Mouse (Mus musculus): ENCODE results near the gene Akap13. TPM values are rescaled to one million over a fixed set of nuclear protein-coding genes. Genes with fewer than 3 reads are reported as not detected.

The Akap13 gene
- total RNA-seq, 1 experiment = 24.6 TPM

DNA sequence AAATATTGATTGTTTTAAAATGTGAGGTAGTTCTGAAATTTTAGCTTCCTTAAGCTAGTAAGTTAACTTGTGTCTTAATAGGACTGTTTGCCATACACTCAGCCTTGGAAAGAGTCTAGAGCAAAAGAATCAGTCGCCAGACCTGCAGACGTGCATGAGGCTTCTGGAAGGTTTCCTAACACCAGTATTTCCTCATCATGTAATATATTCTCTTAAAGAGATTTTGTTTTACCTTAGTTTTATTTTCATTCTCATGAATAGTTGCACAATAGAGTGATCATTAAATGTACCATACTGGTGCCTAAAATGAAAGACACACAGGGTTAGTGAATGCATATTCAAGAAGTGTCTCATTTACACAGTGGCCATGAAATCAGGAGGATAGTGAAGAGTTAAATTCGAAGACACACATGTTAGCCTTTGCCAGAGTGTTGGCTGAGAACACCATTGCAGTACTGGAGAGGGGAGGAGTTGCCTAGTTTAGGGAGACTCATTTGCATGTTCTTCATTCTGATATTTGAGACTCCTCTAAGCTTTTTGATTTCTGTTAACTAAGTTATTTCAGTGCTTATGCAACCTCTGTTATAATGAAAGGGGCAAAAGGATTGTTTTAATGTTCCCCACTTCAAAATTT, 198.5 kb downstream of the Akap13 start:
- in situ Hi-C loops (cut with MboI; ENCODE audit: low sequenced_read_pairs in 2 of 2, unreplicated experiment in 2 of 2) = no loop called here

DNA sequence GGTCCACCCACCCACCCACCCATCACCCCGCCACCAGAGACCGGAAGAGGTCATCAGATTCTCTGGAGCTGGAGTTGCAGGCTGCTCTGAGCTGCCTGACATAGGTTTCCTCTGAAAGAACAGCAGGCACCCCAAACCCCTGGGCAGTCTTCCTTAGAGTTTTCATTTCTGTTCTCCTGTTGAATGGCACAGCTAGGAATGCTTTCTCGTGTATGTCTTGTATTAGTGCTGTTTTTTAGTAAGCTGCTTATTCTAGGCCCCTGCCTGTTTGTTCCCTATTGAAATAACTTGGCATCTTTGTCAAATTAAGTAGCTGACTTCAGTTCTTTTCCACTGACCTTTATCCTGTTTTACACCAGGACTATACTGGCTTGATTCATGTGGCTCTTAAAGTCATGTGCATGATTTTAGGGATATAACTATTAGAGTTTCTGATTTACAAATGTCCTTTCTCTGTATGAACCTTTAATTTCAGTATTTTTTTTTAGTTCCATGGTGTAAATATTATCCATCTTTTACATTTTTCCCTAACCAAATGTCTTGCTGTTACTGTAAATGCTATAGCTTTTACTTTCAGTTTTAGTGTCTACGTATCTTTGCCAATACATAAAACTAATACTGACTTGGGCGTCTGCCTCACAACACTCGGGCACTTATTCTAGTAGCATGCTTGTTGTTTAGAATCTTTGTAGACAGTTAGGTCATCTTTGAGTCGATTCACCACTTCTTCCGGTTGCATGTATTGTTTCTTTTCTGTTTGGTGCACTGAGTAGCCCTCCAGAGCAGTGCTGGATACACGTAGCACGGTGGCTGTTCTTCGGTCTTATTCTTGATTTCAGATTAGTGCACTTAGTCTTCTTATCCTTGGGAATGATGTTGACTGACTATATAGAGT, 200.1 kb downstream of the Akap13 start:
- Histone ChIP-seq H3K9me3 (ENCODE audit: control insufficient read depth, insufficient read depth, low read depth, low read length) (no peaks in the 10 kb centered on the region), H3K9ac (ENCODE audit: insufficient read depth, low read depth, low read length, poor library complexity, severe bottlenecking) (no peak overlapping the region), H3K36me3 (ENCODE audit: control insufficient read depth, insufficient read depth, low read length, poor library complexity, severe bottlenecking) (no peaks in the 10 kb centered on the region), H3K27ac (ENCODE audit: insufficient read depth, low read depth, low read length, poor library complexity, severe bottlenecking) (no peak overlapping the region), H3K4me1 (ENCODE audit: control insufficient read depth in 2 of 2, insufficient read depth in 2 of 2, low read length in 2 of 2, poor library complexity in 1 of 2) (no peaks in the 10 kb centered on the region), H3K4me3 (ENCODE audit: insufficient read depth in 1 of 2, low read depth in 1 of 2, low read length in 2 of 2, poor library complexity in 1 of 2, severe bottlenecking in 1 of 2) (no peak overlapping the region)
- no peak for DNase-seq (ENCODE audit: low read depth, low spot score)
- TF ChIP-seq ZC3H11A (IDR thresholded peaks at IDR 0.05; ENCODE audit: borderline replicate concordance, low read depth, low read length) = no peak
- no peak for TF ChIP-seq MAFK (IDR thresholded peaks at IDR 0.05; ENCODE audit: insufficient read depth, low read depth, low read length)
- no peak for TF ChIP-seq HCFC1 (IDR thresholded peaks at IDR 0.05; ENCODE audit: borderline replicate concordance, insufficient read depth, low read length)
- TF ChIP-seq CHD2 (IDR thresholded peaks at IDR 0.05; ENCODE audit: low read depth, low read length) = no peak
- no peak for TF ChIP-seq ZNF384 (IDR thresholded peaks at IDR 0.05; ENCODE audit: low read depth, low read length)
- in situ Hi-C loops (cut with MboI; ENCODE audit: low sequenced_read_pairs in 2 of 2, unreplicated experiment in 2 of 2) = no loop called here

More for the DNA sequence above, 198.5 kb downstream of the Akap13 start:
- Histone ChIP-seq H3K36me3 (ENCODE audit: control insufficient read depth, insufficient read depth, low read length, poor library complexity, severe bottlenecking) (no peaks in the 10 kb centered on the region), H3K9ac (ENCODE audit: insufficient read depth, low read depth, low read length, poor library complexity, severe bottlenecking) (no peak overlapping the region), H3K27ac (ENCODE audit: insufficient read depth, low read depth, low read length, poor library complexity, severe bottlenecking) (no peak overlapping the region), H3K4me3 (ENCODE audit: insufficient read depth in 1 of 2, low read depth in 1 of 2, low read length in 2 of 2, poor library complexity in 1 of 2, severe bottlenecking in 1 of 2) (no peak overlapping the region), H3K4me1 (ENCODE audit: control insufficient read depth in 2 of 2, insufficient read depth in 2 of 2, low read length in 2 of 2, poor library complexity in 1 of 2) (no peaks in the 10 kb centered on the region), H3K9me3 (ENCODE audit: control insufficient read depth, insufficient read depth, low read depth, low read length) (no peaks in the 10 kb centered on the region)
- TF ChIP-seq CHD2 (IDR thresholded peaks at IDR 0.05; ENCODE audit: low read depth, low read length) = no peak
- no peak for TF ChIP-seq MAFK (IDR thresholded peaks at IDR 0.05; ENCODE audit: insufficient read depth, low read depth, low read length)
- TF ChIP-seq ZC3H11A (IDR thresholded peaks at IDR 0.05; ENCODE audit: borderline replicate concordance, low read depth, low read length) = no peak
- no peak for TF ChIP-seq ZNF384 (IDR thresholded peaks at IDR 0.05; ENCODE audit: low read depth, low read length)
- TF ChIP-seq HCFC1 (IDR thresholded peaks at IDR 0.05; ENCODE audit: borderline replicate concordance, insufficient read depth, low read length) = no peak
- DNase-seq (ENCODE audit: low read depth, low spot score) = no peak

DNA sequence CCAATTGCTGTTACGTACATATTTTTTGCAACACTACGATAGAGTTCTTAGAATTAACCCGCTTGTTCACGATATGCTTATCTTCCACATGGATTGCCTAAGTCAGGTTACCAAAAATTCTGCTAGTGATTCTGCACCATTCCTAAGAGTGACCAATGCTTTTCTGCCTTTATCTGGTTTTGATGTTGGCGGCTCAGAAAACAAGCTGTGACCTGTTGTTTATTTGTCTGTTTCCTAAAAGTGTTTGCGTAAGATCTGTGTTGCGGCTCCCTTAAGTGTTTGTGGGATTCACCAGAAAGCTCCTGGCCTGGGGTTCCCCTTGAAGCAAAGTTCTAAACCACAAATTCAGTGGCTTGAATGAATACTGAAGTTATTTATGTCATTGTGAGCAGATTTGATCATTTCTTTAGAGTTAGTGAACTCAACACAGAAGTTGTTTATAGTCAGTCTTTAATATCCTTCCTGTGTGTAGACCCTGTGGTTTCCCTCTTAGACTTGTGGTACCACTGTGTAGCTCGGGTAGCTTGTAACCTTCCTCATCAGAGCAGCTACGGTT, 201.0 kb downstream of the Akap13 start:
- no peak for DNase-seq (ENCODE audit: low read depth, low spot score)
- H3K4me1 ChIP-seq (ENCODE audit: control insufficient read depth in 2 of 2, insufficient read depth in 2 of 2, low read length in 2 of 2, poor library complexity in 1 of 2) = no peaks in the 10 kb centered on the region
- H3K4me3 ChIP-seq (ENCODE audit: insufficient read depth in 1 of 2, low read depth in 1 of 2, low read length in 2 of 2, poor library complexity in 1 of 2, severe bottlenecking in 1 of 2) = no peak overlapping the region
- no peaks in the 10 kb centered on the region for H3K9me3 ChIP-seq (ENCODE audit: control insufficient read depth, insufficient read depth, low read depth, low read length)
- no peak for TF ChIP-seq CHD2 (IDR thresholded peaks at IDR 0.05; ENCODE audit: low read depth, low read length)
- no peak for TF ChIP-seq MAFK (IDR thresholded peaks at IDR 0.05; ENCODE audit: insufficient read depth, low read depth, low read length)
- no peak for TF ChIP-seq HCFC1 (IDR thresholded peaks at IDR 0.05; ENCODE audit: borderline replicate concordance, insufficient read depth, low read length)
- TF ChIP-seq ZNF384 (IDR thresholded peaks at IDR 0.05; ENCODE audit: low read depth, low read length) = no peak
- H3K27ac ChIP-seq (ENCODE audit: insufficient read depth, low read depth, low read length, poor library complexity, severe bottlenecking) = no peak overlapping the region
- H3K36me3 ChIP-seq (ENCODE audit: control insufficient read depth, insufficient read depth, low read length, poor library complexity, severe bottlenecking) = no peaks in the 10 kb centered on the region
- in situ Hi-C loops (cut with MboI; ENCODE audit: low sequenced_read_pairs in 2 of 2, unreplicated experiment in 2 of 2) = no loop called here
- H3K9ac ChIP-seq (ENCODE audit: insufficient read depth, low read depth, low read length, poor library complexity, severe bottlenecking) = no peak overlapping the region

DNA sequence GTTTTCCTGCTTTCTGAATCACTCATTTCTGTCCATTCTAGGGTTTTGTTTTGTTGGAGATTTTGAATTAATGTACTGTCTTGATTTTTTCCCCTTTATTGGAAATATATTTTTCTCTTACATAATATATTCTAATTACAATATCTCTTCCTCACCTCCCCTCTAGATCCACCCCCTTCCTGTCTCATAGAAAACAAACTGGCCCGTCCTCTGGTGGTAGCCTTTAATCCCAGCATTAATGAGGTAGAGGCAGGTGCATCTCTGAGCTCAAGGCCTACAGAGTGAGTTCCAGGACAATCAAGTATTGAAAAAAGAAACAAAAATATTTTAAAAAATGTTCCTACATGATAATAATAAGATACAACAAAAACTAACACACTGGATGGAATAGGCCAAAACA, 201.6 kb downstream of the Akap13 start:
- TF ChIP-seq CHD2 (IDR thresholded peaks at IDR 0.05; ENCODE audit: low read depth, low read length) (no peak), ZC3H11A (IDR thresholded peaks at IDR 0.05; ENCODE audit: borderline replicate concordance, low read depth, low read length) (no peak), MAFK (IDR thresholded peaks at IDR 0.05; ENCODE audit: insufficient read depth, low read depth, low read length) (no peak), ZNF384 (IDR thresholded peaks at IDR 0.05; ENCODE audit: low read depth, low read length) (no peak), HCFC1 (IDR thresholded peaks at IDR 0.05; ENCODE audit: borderline replicate concordance, insufficient read depth, low read length) (no peak)

More for the DNA sequence above, 201.6 kb downstream of the Akap13 start:
- H3K36me3 ChIP-seq (ENCODE audit: control insufficient read depth, insufficient read depth, low read length, poor library complexity, severe bottlenecking) = no peaks in the 10 kb centered on the region
- H3K4me1 ChIP-seq (ENCODE audit: control insufficient read depth in 2 of 2, insufficient read depth in 2 of 2, low read length in 2 of 2, poor library complexity in 1 of 2) = no peaks in the 10 kb centered on the region
- H3K9ac ChIP-seq (ENCODE audit: insufficient read depth, low read depth, low read length, poor library complexity, severe bottlenecking) = no peak overlapping the region
- H3K9me3 ChIP-seq (ENCODE audit: control insufficient read depth, insufficient read depth, low read depth, low read length) = no peaks in the 10 kb centered on the region
- H3K27ac ChIP-seq (ENCODE audit: insufficient read depth, low read depth, low read length, poor library complexity, severe bottlenecking) = no peak overlapping the region
- in situ Hi-C loops (cut with MboI; ENCODE audit: low sequenced_read_pairs in 2 of 2, unreplicated experiment in 2 of 2) = no loop called here
- no peak for DNase-seq (ENCODE audit: low read depth, low spot score)
- no peak overlapping the region for H3K4me3 ChIP-seq (ENCODE audit: insufficient read depth in 1 of 2, low read depth in 1 of 2, low read length in 2 of 2, poor library complexity in 1 of 2, severe bottlenecking in 1 of 2)
